Mouse (Mus musculus): ENCODE results near the gene Tesk2. TPM values are rescaled to one million over a fixed set of nuclear protein-coding genes. Genes with fewer than 3 reads are reported as not detected.

The Tesk2 gene
- polyA plus RNA-seq, 1 experiment: 3.1 TPM

DNA sequence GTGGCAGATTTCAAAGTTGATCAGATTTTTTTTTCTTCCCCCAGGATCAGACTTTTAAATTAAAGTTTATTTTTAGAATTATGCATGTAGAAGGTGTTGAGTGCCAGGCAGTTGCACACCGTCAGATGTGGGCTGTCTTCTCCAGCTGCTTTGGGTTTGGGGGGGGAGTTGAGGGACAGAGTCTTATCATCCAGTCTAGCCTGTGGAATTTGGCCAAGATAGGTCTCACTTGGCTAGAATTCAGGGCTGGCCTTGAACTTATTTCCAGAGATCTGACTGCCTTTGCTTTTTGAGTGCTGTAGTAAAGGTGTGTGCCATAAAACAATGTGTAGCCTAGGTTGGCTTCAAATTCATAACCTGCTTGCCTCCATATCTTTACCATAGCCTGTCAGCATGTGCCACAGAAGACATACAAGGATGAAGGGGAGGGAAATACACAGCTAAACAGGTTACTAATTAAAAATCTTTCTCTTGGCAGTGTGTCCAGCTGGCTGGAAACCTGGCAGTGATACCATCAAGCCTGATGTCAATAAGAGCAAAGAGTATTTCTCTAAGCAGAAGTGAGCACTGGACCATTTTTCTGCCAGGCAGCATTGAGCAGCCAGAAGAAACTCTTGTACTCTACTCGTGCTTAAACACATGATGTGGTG lies 21.9 kb upstream of the Tesk2 start:
- H3K4me3 ChIP-seq (ENCODE audit: extremely low read depth, insufficient read depth, insufficient read length): no peak overlapping the region
- WGBS: 69% methylated on average over 2 of the region's 2 CpGs
- no peak overlapping the region for H3K27ac ChIP-seq (ENCODE audit: insufficient read depth, low read length)
- TF ChIP-seq CTCF (IDR thresholded peaks at IDR 0.05; ENCODE audit: extremely low read depth, insufficient read depth, insufficient read length, insufficient replicate concordance) (no peak), POLR2A (IDR thresholded peaks at IDR 0.05; ENCODE audit: low read depth, low read length) (no peak)
- H3K4me1 ChIP-seq (ENCODE audit: control insufficient read depth, insufficient read depth, insufficient read length): no peaks in the 10 kb centered on the region
- H3K27me3 ChIP-seq (ENCODE audit: control insufficient read depth, insufficient read depth, low read length): no peaks in the 10 kb centered on the region
- peaks cover 30% of the 10 kb centered on the region for H3K36me3 ChIP-seq (ENCODE audit: control insufficient read depth, insufficient read depth, low read length)
- no peak for DNase-seq (ENCODE audit: low read depth in 1 of 2, low spot score in 2 of 2)

DNA sequence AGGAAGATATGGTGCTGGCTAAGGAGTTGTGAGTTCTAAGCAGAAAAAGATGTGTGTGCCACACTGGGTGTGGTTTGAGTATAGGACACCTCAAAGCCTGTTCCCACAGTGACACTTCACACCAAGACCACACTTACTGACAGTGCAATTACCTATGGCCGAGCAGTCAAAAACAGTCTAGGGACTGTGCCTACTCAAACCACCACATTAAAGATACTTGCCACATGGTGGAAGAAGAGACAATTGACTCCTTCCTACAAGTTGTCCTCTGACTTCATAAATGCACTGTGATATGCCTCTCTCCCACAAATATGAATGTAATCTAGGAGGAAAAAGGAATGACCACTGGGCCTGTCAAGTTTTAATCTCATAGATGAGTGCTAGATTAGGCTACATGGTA lies 19.8 kb upstream of the Tesk2 start:
- 70% methylated on average over 1 of the region's 1 CpGs for WGBS
- TF ChIP-seq CTCF (IDR thresholded peaks at IDR 0.05; ENCODE audit: extremely low read depth, insufficient read depth, insufficient read length, insufficient replicate concordance) (no peak), POLR2A (IDR thresholded peaks at IDR 0.05; ENCODE audit: low read depth, low read length) (no peak)
- H3K4me1 ChIP-seq (ENCODE audit: control insufficient read depth, insufficient read depth, insufficient read length): no peaks in the 10 kb centered on the region
- H3K4me3 ChIP-seq (ENCODE audit: extremely low read depth, insufficient read depth, insufficient read length): no peak overlapping the region
- no peaks in the 10 kb centered on the region for H3K27me3 ChIP-seq (ENCODE audit: control insufficient read depth, insufficient read depth, low read length)
- no peak overlapping the region for H3K27ac ChIP-seq (ENCODE audit: insufficient read depth, low read length)
- DNase-seq (ENCODE audit: low read depth in 1 of 2, low spot score in 2 of 2): no peak
- peaks cover 18% of the 10 kb centered on the region for H3K36me3 ChIP-seq (ENCODE audit: control insufficient read depth, insufficient read depth, low read length)

DNA sequence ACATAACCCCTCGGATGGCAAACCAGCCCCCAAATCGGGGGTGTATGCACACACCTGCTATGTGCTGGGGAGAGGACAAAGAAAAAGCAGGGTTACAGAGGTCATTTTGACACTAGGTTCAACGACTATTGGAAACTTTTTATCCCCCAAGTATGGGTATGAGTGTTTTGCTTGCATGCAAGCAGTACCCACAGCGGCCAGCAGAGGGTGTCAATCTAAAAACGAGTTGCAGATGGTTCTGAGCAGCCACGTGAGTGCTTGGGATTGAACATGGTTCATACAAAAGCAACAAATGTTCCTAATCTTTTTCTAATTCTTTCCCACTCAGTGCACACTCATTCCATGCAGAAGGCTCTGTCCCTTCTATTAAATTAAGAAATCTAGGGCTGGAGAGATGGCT lies 16.9 kb upstream of the Tesk2 start:
- Histone ChIP-seq H3K4me1 (ENCODE audit: control insufficient read depth, insufficient read depth, insufficient read length) (no peaks in the 10 kb centered on the region; the same call in 1 of the 2 replicates), H3K27me3 (ENCODE audit: control insufficient read depth, insufficient read depth, low read length) (no peaks in the 10 kb centered on the region), H3K36me3 (ENCODE audit: control insufficient read depth, insufficient read depth, low read length) (peaks cover 9% of the 10 kb centered on the region), H3K4me3 (ENCODE audit: extremely low read depth, insufficient read depth, insufficient read length) (no peak overlapping the region), H3K27ac (ENCODE audit: insufficient read depth, low read length) (no peak overlapping the region)
- WGBS: 34% methylated on average over 6 of the region's 6 CpGs
- DNase-seq (ENCODE audit: low read depth in 1 of 2, low spot score in 2 of 2): peak; percentile 53 to 73
- peak; percentile 60; the same call in 1 of the 2 replicates for TF ChIP-seq CTCF (IDR thresholded peaks at IDR 0.05; ENCODE audit: extremely low read depth, insufficient read depth, insufficient read length, insufficient replicate concordance)
- no peak for TF ChIP-seq POLR2A (IDR thresholded peaks at IDR 0.05; ENCODE audit: low read depth, low read length)

DNA sequence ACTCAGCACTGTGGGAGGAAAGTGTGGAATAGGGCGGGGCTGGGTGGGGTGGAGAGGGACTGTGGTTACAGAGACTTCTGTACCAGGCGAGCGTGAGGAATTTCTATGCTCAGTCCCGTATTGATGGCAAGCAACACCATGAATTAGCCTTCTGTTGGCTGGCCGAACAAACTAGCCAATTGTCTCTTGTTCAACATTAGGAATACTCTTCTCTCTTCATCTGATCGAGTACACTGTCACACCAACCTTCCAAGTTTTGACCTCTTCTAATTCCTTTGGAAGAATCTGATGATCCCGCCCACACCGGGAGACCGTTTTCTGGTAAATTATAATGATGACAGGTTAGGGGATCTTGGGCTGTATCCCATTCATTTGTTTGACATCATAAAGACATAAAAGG lies 13.1 kb upstream of the Tesk2 start:
- no peak overlapping the region for H3K27ac ChIP-seq (ENCODE audit: insufficient read depth, low read length)
- H3K27me3 ChIP-seq (ENCODE audit: control insufficient read depth, insufficient read depth, low read length): no peaks in the 10 kb centered on the region
- H3K4me1 ChIP-seq (ENCODE audit: control insufficient read depth, insufficient read depth, insufficient read length): no peaks in the 10 kb centered on the region; the same call in 1 of the 2 replicates
- H3K4me3 ChIP-seq (ENCODE audit: extremely low read depth, insufficient read depth, insufficient read length): peak overlapping the region; percentile 65; the same call in 1 of the 2 replicates
- H3K36me3 ChIP-seq (ENCODE audit: control insufficient read depth, insufficient read depth, low read length): 0 out of 2 replicates have a peak, but pooled peaks cover 1% of the 10 kb centered on the region
- no peak for TF ChIP-seq POLR2A (IDR thresholded peaks at IDR 0.05; ENCODE audit: low read depth, low read length)
- TF ChIP-seq CTCF (IDR thresholded peaks at IDR 0.05; ENCODE audit: extremely low read depth, insufficient read depth, insufficient read length, insufficient replicate concordance): no peak
- no peak for DNase-seq (ENCODE audit: low read depth in 1 of 2, low spot score in 2 of 2)
- WGBS: 10% methylated on average over 9 of the region's 9 CpGs

DNA sequence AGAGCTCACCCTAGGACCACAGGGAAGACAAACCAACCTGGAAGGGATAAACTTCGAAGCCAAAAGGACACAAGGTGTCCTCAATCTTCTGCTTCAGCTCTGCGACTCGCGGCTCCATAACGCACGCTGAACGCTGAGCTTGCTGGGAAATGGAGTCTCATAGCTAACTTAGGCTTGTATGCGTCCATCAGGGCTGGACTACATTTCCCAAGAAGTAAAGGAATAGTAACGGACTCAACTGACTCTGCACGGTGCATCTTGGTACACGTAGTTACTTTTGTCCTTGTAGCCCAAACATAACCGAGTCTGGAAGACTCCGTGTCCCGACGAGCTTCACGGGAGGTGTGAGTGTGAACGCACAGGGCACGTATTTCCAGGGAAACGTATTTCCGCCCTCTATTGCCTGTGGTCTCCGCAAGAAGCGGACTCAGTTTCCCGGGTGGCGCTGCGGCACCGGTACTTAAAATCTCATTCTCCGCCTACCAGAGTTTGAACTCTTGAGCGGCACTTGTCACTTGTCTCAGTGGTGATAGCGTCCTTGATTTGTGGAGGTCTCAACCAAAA lies 12.5 kb upstream of the Tesk2 start, which contains the start of the genes Mmachc and Ccdc163:
Gene Mmachc (minus strand): TSS at position 206 of the 564 bp plus-strand sequence.
Gene Ccdc163 (plus strand): TSS at position 309 of the 564 bp plus-strand sequence.
- H3K4me3 ChIP-seq (ENCODE audit: extremely low read depth, insufficient read depth, insufficient read length): peak within 1 kb of the TSS; percentile 65
- WGBS: under 1% methylated on average over 29 of the region's 29 CpGs
- 0 out of 2 replicates have a peak, but pooled peaks cover 1% of the 10 kb centered on the region for H3K36me3 ChIP-seq (ENCODE audit: control insufficient read depth, insufficient read depth, low read length)
- H3K27ac ChIP-seq (ENCODE audit: insufficient read depth, low read length): no peak within 1 kb of the TSS
- TF ChIP-seq POLR2A (IDR thresholded peaks at IDR 0.05; ENCODE audit: low read depth, low read length) (peak; percentile 30; the same call in 1 of the 2 replicates), CTCF (IDR thresholded peaks at IDR 0.05; ENCODE audit: extremely low read depth, insufficient read depth, insufficient read length, insufficient replicate concordance) (no peak)
- peak; percentile 84 to 88 for DNase-seq (ENCODE audit: low read depth in 1 of 2, low spot score in 2 of 2)
- H3K27me3 ChIP-seq (ENCODE audit: control insufficient read depth, insufficient read depth, low read length): no peaks in the 10 kb centered on the region
- H3K4me1 ChIP-seq (ENCODE audit: control insufficient read depth, insufficient read depth, insufficient read length): no peaks in the 10 kb centered on the region; the same call in 1 of the 2 replicates

DNA sequence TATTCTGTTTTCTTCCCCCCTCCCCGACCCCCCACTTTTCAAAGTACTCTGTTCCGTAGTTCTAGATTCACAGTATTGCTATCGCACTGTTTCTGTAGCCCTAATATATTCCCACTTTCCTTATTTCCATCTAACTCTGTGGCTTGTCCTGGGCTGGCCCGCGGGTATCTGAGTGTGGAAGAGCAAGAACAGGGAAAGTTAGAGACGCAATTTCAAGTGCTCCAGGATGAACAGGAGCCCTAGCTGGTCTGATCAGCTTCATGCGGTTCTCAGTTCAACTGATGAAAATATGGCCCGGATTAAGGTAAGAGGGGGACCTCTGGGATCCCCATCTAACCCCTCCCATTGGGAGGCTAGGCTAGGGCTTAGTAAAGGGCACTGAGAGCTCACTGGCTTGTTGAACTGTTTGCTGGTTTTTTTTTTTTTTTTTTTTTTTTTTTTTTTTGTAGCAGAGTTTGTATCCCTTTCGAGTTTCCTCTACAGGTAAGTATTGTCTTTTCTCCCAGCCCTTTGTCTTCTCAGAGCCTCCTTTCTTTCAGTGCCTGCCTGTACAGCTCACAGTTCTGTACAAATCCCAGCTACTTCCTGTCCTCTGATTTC lies 11.9 kb upstream of the Tesk2 start:
- no peaks in the 10 kb centered on the region; the same call in 1 of the 2 replicates for H3K4me1 ChIP-seq (ENCODE audit: control insufficient read depth, insufficient read depth, insufficient read length)
- DNase-seq (ENCODE audit: low read depth in 1 of 2, low spot score in 2 of 2): no peak
- WGBS: 2% methylated on average over 9 of the region's 9 CpGs
- 0 out of 2 replicates have a peak, but pooled peaks cover 1% of the 10 kb centered on the region for H3K36me3 ChIP-seq (ENCODE audit: control insufficient read depth, insufficient read depth, low read length)
- no peak overlapping the region for H3K27ac ChIP-seq (ENCODE audit: insufficient read depth, low read length)
- TF ChIP-seq POLR2A (IDR thresholded peaks at IDR 0.05; ENCODE audit: low read depth, low read length): no peak
- no peak for TF ChIP-seq CTCF (IDR thresholded peaks at IDR 0.05; ENCODE audit: extremely low read depth, insufficient read depth, insufficient read length, insufficient replicate concordance)
- peak overlapping the region; percentile 47 for H3K4me3 ChIP-seq (ENCODE audit: extremely low read depth, insufficient read depth, insufficient read length)
- H3K27me3 ChIP-seq (ENCODE audit: control insufficient read depth, insufficient read depth, low read length): no peaks in the 10 kb centered on the region

Data from spleen, adult 2 months (tissue).